Mouse (Mus musculus): ENCODE measurements at regions not wholly inside any gene's neighbourhood (a gene's known extent, or its start where the extent isn't known, plus 50 kb on each side); places are given as distances from the start of the nearest gene placed in this dataset.

GRCm38 (mm10) chr11:45058658-45059057, 441.5 kb downstream of the Ebf1 start:
- no peak for DNase-seq (ENCODE audit: low read depth, low spot score)

- no peak for DNase-seq (ENCODE audit: low read depth, low spot score)
Measured at GRCm38 (mm10) chr11:45066592-45066991, 449.5 kb downstream of the Ebf1 start.

- no peak for DNase-seq (ENCODE audit: low read depth, low spot score)
Measured at GRCm38 (mm10) chr11:45070280-45070679, 453.2 kb downstream of the Ebf1 start.

- no peak for DNase-seq (ENCODE audit: low read depth, low spot score)
Measured at GRCm38 (mm10) chr11:45071195-45071594, 454.1 kb downstream of the Ebf1 start.

GRCm38 (mm10) chr11:45084506-45085037, 467.5 kb downstream of the Ebf1 start:
- no peak for DNase-seq (ENCODE audit: low read depth, low spot score)

- no peak for DNase-seq (ENCODE audit: low read depth, low spot score)
Measured at GRCm38 (mm10) chr11:45085145-45085544, 468.0 kb downstream of the Ebf1 start.

- no peak for DNase-seq (ENCODE audit: low read depth, low spot score)
Measured at GRCm38 (mm10) chr11:45087186-45087915, 470.2 kb downstream of the Ebf1 start.

- DNase-seq (ENCODE audit: low read depth, low spot score) = no peak
Measured at GRCm38 (mm10) chr11:45088286-45088685, 471.2 kb downstream of the Ebf1 start.

GRCm38 (mm10) chr11:45089561-45089960, 472.4 kb downstream of the Ebf1 start:
- DNase-seq (ENCODE audit: low read depth, low spot score) = no peak

- no peak for DNase-seq (ENCODE audit: low read depth, low spot score)
Measured at GRCm38 (mm10) chr11:45103498-45104336, 486.6 kb downstream of the Ebf1 start.

GRCm38 (mm10) chr11:45116702-45117101, 499.6 kb downstream of the Ebf1 start:
- DNase-seq (ENCODE audit: low read depth, low spot score) = no peak

- DNase-seq (ENCODE audit: low read depth, low spot score) = no peak
Measured at GRCm38 (mm10) chr11:45123276-45123675, 506.2 kb downstream of the Ebf1 start.

- no peak for DNase-seq (ENCODE audit: low read depth, low spot score)
Measured at GRCm38 (mm10) chr11:45136781-45137180, 519.7 kb downstream of the Ebf1 start.

GRCm38 (mm10) chr11:45138351-45138975, 521.3 kb downstream of the Ebf1 start:
- no peak for DNase-seq (ENCODE audit: low read depth, low spot score)

- DNase-seq (ENCODE audit: low read depth, low spot score) = no peak
Measured at GRCm38 (mm10) chr11:45140490-45140889, 523.4 kb downstream of the Ebf1 start.

GRCm38 (mm10) chr11:45154070-45154469, 537.0 kb downstream of the Ebf1 start:
- DNase-seq (ENCODE audit: low read depth, low spot score) = no peak

GRCm38 (mm10) chr11:45154497-45154896, 537.4 kb downstream of the Ebf1 start:
- no peak for DNase-seq (ENCODE audit: low read depth, low spot score)

GRCm38 (mm10) chr11:45155782-45156181, 538.7 kb downstream of the Ebf1 start:
- no peak for DNase-seq (ENCODE audit: low read depth, low spot score)

GRCm38 (mm10) chr11:45158282-45158681, 541.2 kb downstream of the Ebf1 start:
- DNase-seq (ENCODE audit: low read depth, low spot score) = no peak

- no peak for DNase-seq (ENCODE audit: low read depth, low spot score)
Measured at GRCm38 (mm10) chr11:45160871-45161270, 543.8 kb downstream of the Ebf1 start.

GRCm38 (mm10) chr11:45173546-45173945, 556.4 kb downstream of the Ebf1 start:
- DNase-seq (ENCODE audit: low read depth, low spot score) = no peak

- no peak for DNase-seq (ENCODE audit: low read depth, low spot score)
Measured at GRCm38 (mm10) chr11:45174071-45174470, 557.0 kb downstream of the Ebf1 start.
